Mouse (Mus musculus) colon, adult 2 months (tissue): Measurements from ENCODE around the gene Il10. TPM values are rescaled to one million over a fixed set of nuclear protein-coding genes. Genes with fewer than 3 reads are reported as not detected.

Source experiments
- polyA plus RNA-seq: library from polyadenylated mRNA; depleted of rRNA; stranded (reverse); fragments of >200 nt; gene quantifications from 2 replicates; pipeline ENCODE4 v1.2.3, GENCODE M21; 2012; rRNA removed

The Il10 gene
- polyA plus RNA-seq: 0.20 TPM in 1 of 2 replicates, not detected in the other

DNA sequence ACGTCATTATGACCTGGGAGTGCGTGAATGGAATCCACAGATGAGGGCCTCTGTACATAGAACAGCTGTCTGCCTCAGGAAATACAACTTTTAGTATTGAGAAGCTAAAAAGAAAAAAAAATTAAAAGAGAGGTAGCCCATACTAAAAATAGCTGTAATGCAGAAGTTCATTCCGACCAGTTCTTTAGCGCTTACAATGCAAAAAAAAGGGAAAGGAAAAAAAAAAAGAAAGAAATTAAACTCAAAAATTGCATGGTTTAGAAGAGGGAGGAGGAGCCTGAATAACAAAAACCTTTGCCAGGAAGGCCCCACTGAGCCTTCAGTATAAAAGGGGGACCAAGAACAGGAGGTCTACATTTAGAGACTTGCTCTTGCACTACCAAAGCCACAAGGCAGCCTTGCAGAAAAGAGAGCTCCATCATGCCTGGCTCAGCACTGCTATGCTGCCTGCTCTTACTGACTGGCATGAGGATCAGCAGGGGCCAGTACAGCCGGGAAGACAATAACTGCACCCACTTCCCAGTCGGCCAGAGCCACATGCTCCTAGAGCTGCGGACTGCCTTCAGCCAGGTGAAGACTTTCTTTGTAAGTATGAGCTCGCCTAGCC is at the start of gene Il10:
Gene Il10, plus strand, starts transcription at position 354 of the 607 bp plus-strand sequence.

Other genes starting within 250 kb of the Il10 start
- gene Fcamr, start 218.9 kb upstream of the Il10 start, polyA plus RNA-seq: 0.78 and 1.6 TPM in 2 replicates
- gene Pigr, start 193.2 kb upstream of the Il10 start, polyA plus RNA-seq: 822 and 919 TPM in 2 replicates
- gene Fcmr, start 154.2 kb upstream of the Il10 start, polyA plus RNA-seq: 9.3 and 13.9 TPM in 2 replicates
- gene Il24, start 132.4 kb upstream of the Il10 start, polyA plus RNA-seq: not detected in 2 replicates
- gene Il20, start 108.4 kb upstream of the Il10 start, polyA plus RNA-seq: not detected in 2 replicates
- gene Il19, start 79.7 kb upstream of the Il10 start, polyA plus RNA-seq: not detected in 2 replicates
- 67.5 and 75.8 TPM in 2 replicates for gene Mapkapk2, start 78.0 kb downstream of the Il10 start, polyA plus RNA-seq
- gene Dyrk3, start 118.5 kb downstream of the Il10 start, polyA plus RNA-seq: 0.63 and 0.71 TPM in 2 replicates
- 24.5 and 27.2 TPM in 2 replicates for gene Eif2d, start 133.3 kb downstream of the Il10 start, polyA plus RNA-seq
- gene Rassf5, start 225.4 kb downstream of the Il10 start, polyA plus RNA-seq: 3.7 TPM in 2 replicates